Mouse (Mus musculus) heart, postnatal 0 days (tissue): Measurements from ENCODE around the gene Esyt3.

ENCODE experiments used
- CTCF ChIP-seq: IDR thresholded peaks from 2 replicates; pipeline ENCODE4 v1.5.1; 2016; ENCODE audit warnings: antibody characterized with exemption, control low read depth, low read depth
- EP300 ChIP-seq: IDR thresholded peaks from 2 replicates; pipeline ENCODE4 v1.6.1; 2016; ENCODE audit warnings: antibody characterized with exemption, low read depth

GRCm38 (mm10) chr9:99357921-99358692, at the start of gene Esyt3:
- TF ChIP-seq CTCF, result no peak
- TF ChIP-seq EP300, result no peak
